ENCODE assay signal across 16 mouse cellular contexts in the genomic region with DNA sequence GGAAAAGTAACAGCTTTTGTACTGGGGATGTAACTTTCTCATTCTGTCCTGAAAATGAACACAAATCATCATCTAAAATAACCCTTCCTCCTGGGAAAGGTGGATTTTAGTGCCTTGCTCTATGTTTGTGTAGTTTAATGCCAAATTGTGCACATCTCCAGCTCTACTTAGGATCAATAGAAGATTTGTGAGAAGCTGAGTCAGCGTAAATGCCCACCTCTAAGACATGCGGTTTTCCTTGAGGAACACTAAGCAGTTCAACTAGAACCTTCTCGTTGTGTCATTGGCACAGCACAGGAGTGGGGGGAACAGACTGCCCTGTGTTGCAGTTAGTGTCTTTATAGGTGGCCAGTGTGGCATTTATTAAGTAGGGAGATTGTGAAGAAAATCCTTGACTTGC.
"Had no signal": no experiment of that assay in that cellular context is flagged by ENCODE, and none has a peak within 500 bp of the region (broad histone marks: within the 10 kb centered on the region; RNA-seq: fewer than 3 reads in every experiment).

No protein-coding gene starts in this region.

- H3K27me3 ChIP-seq: neural tube, embryonic 13.5 days; neural tube, embryonic 15.5 days; stomach, embryonic 15.5 days had no signal

- H3K27ac ChIP-seq: neural tube, embryonic 13.5 days; neural tube, embryonic 15.5 days; stomach, embryonic 15.5 days; stomach, postnatal 0 days had no signal

- H3K4me1 ChIP-seq: neural tube, embryonic 13.5 days; neural tube, embryonic 15.5 days; stomach, embryonic 15.5 days had no signal

- H3K9ac ChIP-seq: neural tube, embryonic 13.5 days; neural tube, embryonic 15.5 days; stomach, embryonic 15.5 days had no signal

- H3K36me3 ChIP-seq: stomach, embryonic 15.5 days had no signal

- DNase-seq: retina, postnatal 1 day; right cerebral cortex, adult 18-20 months; right cerebral cortex, postnatal 14 days; right cerebral cortex, postnatal 25 days; right cerebral cortex, postnatal 4 days; spleen, adult 18-20 months; thymus, adult 18-20 months; thymus, adult 2 months; thymus, postnatal 14 days; thymus, postnatal 25 days; thymus, postnatal 36 days; thymus, postnatal 4 days had no signal

- H3K9me3 ChIP-seq: neural tube, embryonic 13.5 days; neural tube, embryonic 15.5 days; stomach, embryonic 15.5 days had no signal

- H3K4me2 ChIP-seq: neural tube, embryonic 13.5 days; neural tube, embryonic 15.5 days; stomach, embryonic 15.5 days had no signal

- H3K4me3 ChIP-seq: neural tube, embryonic 13.5 days; neural tube, embryonic 15.5 days; stomach, embryonic 15.5 days had no signal
